Mouse (Mus musculus) layer of hippocampus, adult 2 months (tissue): ENCODE measurements at regions not wholly inside any gene's neighbourhood (a gene's known extent, or its start where the extent isn't known, plus 50 kb on each side); places are given as distances from the start of the nearest gene placed in this dataset.
"Not testable (repeated sequence)": the region's sequence is repeated elsewhere in the genome, so short reads cannot be mapped to it uniquely, and the experiment has no call there.

Source experiments
- DNase-seq, 2 experiments: peaks; one replicate each; pipeline ENCODE4 v3.0.0; 2022; ENCODE audit warnings: low spot score in 2 of 2
- H3K27ac ChIP-seq: fragments of 200-600 bp; 2 replicates; pipeline ENCODE4 v1.8.1; 2022
- H3K4me3 ChIP-seq: fragments of 200-600 bp; 2 replicates; pipeline ENCODE4 v1.8.1; 2022; ENCODE audit warnings: mild to moderate bottlenecking
- CTCF ChIP-seq: fragments of 200-600 bp; conservative IDR thresholded peaks from 2 replicates; pipeline ENCODE4 v1.8.1; 2022; ENCODE audit warnings: antibody characterized with exemption, mild to moderate bottlenecking, moderate library complexity

GRCm38 (mm10) chr12:29356681-29357397 lies 171.3 kb upstream of the Myt1l start:
- no peak overlapping the region for H3K4me3 ChIP-seq
- H3K27ac ChIP-seq, result 0 out of 2 replicates have a peak overlapping the region, but pooled peaks have one; percentile 28
- DNase-seq, result no peak
- peak; percentile 29 for TF ChIP-seq CTCF

- no peak for DNase-seq
- no peak overlapping the region for H3K4me3 ChIP-seq
- no peak overlapping the region for H3K27ac ChIP-seq
- no peak for TF ChIP-seq CTCF
These were observed 166.9 kb upstream of the Myt1l start for GRCm38 (mm10) chr12:29361236-29361635.

GRCm38 (mm10) chr12:29367741-29368106 lies 160.5 kb upstream of the Myt1l start:
- H3K27ac ChIP-seq, result peak overlapping the region; percentile 95
- peak overlapping the region; percentile 53 for H3K4me3 ChIP-seq
- not testable (repeated sequence) for DNase-seq

GRCm38 (mm10) chr12:29368107-29368819 lies 159.9 kb upstream of the Myt1l start:
- H3K4me3 ChIP-seq, result peak overlapping the region; percentile 53

GRCm38 (mm10) chr12:29368820-29369175 lies 159.4 kb upstream of the Myt1l start:
- TF ChIP-seq CTCF, result no peak

More at GRCm38 (mm10) chr12:29368107-29368819, 159.9 kb upstream of the Myt1l start:
- DNase-seq, result peak; percentile 38 to 44
- no peak for TF ChIP-seq CTCF
- H3K27ac ChIP-seq, result peak overlapping the region; percentile 95

GRCm38 (mm10) chr12:29391756-29392155 lies 136.4 kb upstream of the Myt1l start:
- Histone ChIP-seq H3K27ac (peak overlapping the region; percentile 56), H3K4me3 (no peak overlapping the region)
- DNase-seq, result peak; percentile 35 to 72
- TF ChIP-seq CTCF, result no peak

More at GRCm38 (mm10) chr12:29368820-29369175, 159.4 kb upstream of the Myt1l start:
- Histone ChIP-seq H3K27ac (peak overlapping the region; percentile 95), H3K4me3 (peak overlapping the region; percentile 53)
- DNase-seq, result no peak

GRCm38 (mm10) chr12:29394271-29394670 lies 133.9 kb upstream of the Myt1l start:
- TF ChIP-seq CTCF, result no peak
- DNase-seq, result no peak
- H3K27ac ChIP-seq, result no peak overlapping the region
- no peak overlapping the region for H3K4me3 ChIP-seq

GRCm38 (mm10) chr12:29394881-29395280 lies 133.3 kb upstream of the Myt1l start:
- no peak for TF ChIP-seq CTCF
- H3K27ac ChIP-seq, result no peak overlapping the region
- DNase-seq, result no peak
- no peak overlapping the region for H3K4me3 ChIP-seq

GRCm38 (mm10) chr12:29395401-29395982 lies 132.7 kb upstream of the Myt1l start:
- no peak overlapping the region for H3K27ac ChIP-seq
- TF ChIP-seq CTCF, result no peak
- H3K4me3 ChIP-seq, result no peak overlapping the region
- peak in 1 of 2 experiments; percentile 16 for DNase-seq

- no peak for DNase-seq
- H3K27ac ChIP-seq, result no peak overlapping the region
- no peak for TF ChIP-seq CTCF
- no peak overlapping the region for H3K4me3 ChIP-seq
These were observed 123.8 kb upstream of the Myt1l start for GRCm38 (mm10) chr12:29404434-29404833.

GRCm38 (mm10) chr12:29409336-29410055 lies 118.7 kb upstream of the Myt1l start:
- TF ChIP-seq CTCF, result no peak
- Histone ChIP-seq H3K4me3 (no peak overlapping the region), H3K27ac (no peak overlapping the region)

GRCm38 (mm10) chr12:29433936-29434335 lies 94.2 kb upstream of the Myt1l start:
- TF ChIP-seq CTCF, result no peak
- no peak overlapping the region for H3K27ac ChIP-seq
- DNase-seq, result peak; percentile 8 to 13
- H3K4me3 ChIP-seq, result no peak overlapping the region

More at GRCm38 (mm10) chr12:29409336-29410055, 118.7 kb upstream of the Myt1l start:
- no peak for DNase-seq
